Mouse (Mus musculus): ENCODE data around the gene Gm9857. TPM values are rescaled to one million over a fixed set of nuclear protein-coding genes. Genes with fewer than 3 reads are reported as not detected.

The Gm9857 gene
- polyA plus RNA-seq, 1 experiment from 2014 or later: not detected

GRCm38 (mm10) chr3:108892914-108893313, 47.3 kb downstream of the Gm9857 start:
- Histone ChIP-seq H3K4me1 (replicated peaks) (no peaks in the 10 kb centered on the region), H3K27ac (no peak overlapping the region), H3K9me3 (no peaks in the 10 kb centered on the region), H3K4me3 (replicated peaks) (no peak overlapping the region), H3K9ac (no peak overlapping the region), H3K36me3 (no peaks in the 10 kb centered on the region), H3K27me3 (replicated peaks) (no peaks in the 10 kb centered on the region), H3K4me2 (replicated peaks) (no peak overlapping the region)
- 46% methylated on average over 4 of the region's 4 CpGs for WGBS
- peak; percentile 86 for ATAC-seq

- peak; percentile 41 for ATAC-seq
Measured at GRCm38 (mm10) chr3:108892080-108892479, 48.2 kb downstream of the Gm9857 start.

More at GRCm38 (mm10) chr3:108892080-108892479, 48.2 kb downstream of the Gm9857 start:
- H3K9me3 ChIP-seq: no peaks in the 10 kb centered on the region
- no peak overlapping the region for H3K9ac ChIP-seq
- no peak overlapping the region for H3K4me3 ChIP-seq (replicated peaks)
- 71% methylated on average over 1 of the region's 1 CpGs for WGBS
- H3K27ac ChIP-seq: no peak overlapping the region
- no peaks in the 10 kb centered on the region for H3K27me3 ChIP-seq (replicated peaks)
- no peaks in the 10 kb centered on the region; the same call in 1 of the 2 replicates for H3K4me1 ChIP-seq (replicated peaks)
- H3K36me3 ChIP-seq: no peaks in the 10 kb centered on the region
- H3K4me2 ChIP-seq (replicated peaks): no peak overlapping the region

Other genes with a start within 250 kb of the Gm9857 start
- gene Gpsm2, start 218.1 kb downstream of the Gm9857 start, polyA plus RNA-seq (2015; fragmentation: Nextera tagmentation; extraction: Ambion mirVana): 49.1 and 56.1 TPM in 2 replicates
- gene Aknad1, start 200.8 kb downstream of the Gm9857 start, polyA plus RNA-seq (2015; fragmentation: Nextera tagmentation; extraction: Ambion mirVana): 0.10 TPM in 1 of 2 replicates, not detected in the other
- 44.3 and 46.0 TPM in 2 replicates for gene Stxbp3, start 99.9 kb downstream of the Gm9857 start, polyA plus RNA-seq (2015; fragmentation: Nextera tagmentation; extraction: Ambion mirVana)
- gene Fndc7, start 50.4 kb downstream of the Gm9857 start, polyA plus RNA-seq (2015; fragmentation: Nextera tagmentation; extraction: Ambion mirVana): 0.05 and 0.14 TPM in 2 replicates
- gene Prpf38b, start 28.7 kb downstream of the Gm9857 start, polyA plus RNA-seq (2015; fragmentation: Nextera tagmentation; extraction: Ambion mirVana): 74.4 and 79.3 TPM in 2 replicates
- gene Henmt1, start 572 bp downstream of the Gm9857 start, polyA plus RNA-seq (2015; fragmentation: Nextera tagmentation; extraction: Ambion mirVana): 0.21 and 0.45 TPM in 2 replicates
- 10.5 and 11.8 TPM in 2 replicates for gene Fam102b, start 87.2 kb upstream of the Gm9857 start, polyA plus RNA-seq (2015; fragmentation: Nextera tagmentation; extraction: Ambion mirVana)
- not detected in 2 replicates for gene Slc25a54, start 140.0 kb upstream of the Gm9857 start, polyA plus RNA-seq (2015; fragmentation: Nextera tagmentation; extraction: Ambion mirVana)
- 34.7 and 39.9 TPM in 2 replicates for gene Slc25a24, start 182.7 kb upstream of the Gm9857 start, polyA plus RNA-seq (2015; fragmentation: Nextera tagmentation; extraction: Ambion mirVana)

Measured in intestine, embryonic 15.5 days (tissue).